Mouse (Mus musculus): Measurements from ENCODE around the gene Tmem151a. TPM values are rescaled to one million over a fixed set of nuclear protein-coding genes. Genes with fewer than 3 reads are reported as not detected.

Gene Tmem151a
- polyA plus RNA-seq, 1 experiment = not detected

- Histone ChIP-seq H3K4me3 (ENCODE audit: insufficient read depth, low read length) (no peak overlapping the region), H3K4me1 (ENCODE audit: control insufficient read depth, insufficient read depth, low read length) (peaks cover 11% of the 10 kb centered on the region)
- TF ChIP-seq CTCF (IDR thresholded peaks at IDR 0.05; ENCODE audit: low read depth, low read length) = no peak
- TF ChIP-seq POLR2A (IDR thresholded peaks at IDR 0.05; ENCODE audit: borderline replicate concordance, low read depth, low read length) = no peak
Observed at GRCm38 (mm10) chr19:5083961-5084833, 1.1 kb downstream of the Tmem151a start.

GRCm38 (mm10) chr19:5082596-5082995, 2.7 kb downstream of the Tmem151a start:
- no peak overlapping the region for H3K27ac ChIP-seq (ENCODE audit: insufficient read depth, low read depth, low read length)
- peaks cover 9% of the 10 kb centered on the region for H3K4me1 ChIP-seq (ENCODE audit: control insufficient read depth, insufficient read depth, low read length)
- no peak for TF ChIP-seq CTCF (IDR thresholded peaks at IDR 0.05; ENCODE audit: low read depth, low read length)
- TF ChIP-seq POLR2A (IDR thresholded peaks at IDR 0.05; ENCODE audit: borderline replicate concordance, low read depth, low read length) = no peak
- no peak overlapping the region for H3K4me3 ChIP-seq (ENCODE audit: insufficient read depth, low read length)

More at GRCm38 (mm10) chr19:5083961-5084833, 1.1 kb downstream of the Tmem151a start:
- no peak overlapping the region for H3K27ac ChIP-seq (ENCODE audit: insufficient read depth, low read depth, low read length)

GRCm38 (mm10) chr19:5082005-5082404, 3.3 kb downstream of the Tmem151a start:
- TF ChIP-seq CTCF (IDR thresholded peaks at IDR 0.05; ENCODE audit: low read depth, low read length) = no peak
- TF ChIP-seq POLR2A (IDR thresholded peaks at IDR 0.05; ENCODE audit: borderline replicate concordance, low read depth, low read length) = no peak
- no peak overlapping the region for H3K4me3 ChIP-seq (ENCODE audit: insufficient read depth, low read length)
- H3K4me1 ChIP-seq (ENCODE audit: control insufficient read depth, insufficient read depth, low read length) = peaks cover 4% of the 10 kb centered on the region; the same call in 1 of the 2 replicates
- no peak overlapping the region for H3K27ac ChIP-seq (ENCODE audit: insufficient read depth, low read depth, low read length)

- no peak for TF ChIP-seq CTCF (IDR thresholded peaks at IDR 0.05; ENCODE audit: low read depth, low read length)
- no peak for TF ChIP-seq POLR2A (IDR thresholded peaks at IDR 0.05; ENCODE audit: borderline replicate concordance, low read depth, low read length)
Observed at GRCm38 (mm10) chr19:5079279-5079678, 6.1 kb downstream of the Tmem151a start.

GRCm38 (mm10) chr19:5073518-5073917, 11.8 kb downstream of the Tmem151a start:
- Histone ChIP-seq H3K27ac (ENCODE audit: insufficient read depth, low read depth, low read length) (no peak overlapping the region), H3K4me1 (ENCODE audit: control insufficient read depth, insufficient read depth, low read length) (peaks cover 16% of the 10 kb centered on the region; the same call in 1 of the 2 replicates), H3K4me3 (ENCODE audit: insufficient read depth, low read length) (no peak overlapping the region)
- TF ChIP-seq CTCF (IDR thresholded peaks at IDR 0.05; ENCODE audit: low read depth, low read length) (no peak), POLR2A (IDR thresholded peaks at IDR 0.05; ENCODE audit: borderline replicate concordance, low read depth, low read length) (no peak)

More at GRCm38 (mm10) chr19:5079279-5079678, 6.1 kb downstream of the Tmem151a start:
- peaks cover 6% of the 10 kb centered on the region; the same call in 1 of the 2 replicates for H3K4me1 ChIP-seq (ENCODE audit: control insufficient read depth, insufficient read depth, low read length)
- H3K27ac ChIP-seq (ENCODE audit: insufficient read depth, low read depth, low read length) = no peak overlapping the region
- H3K4me3 ChIP-seq (ENCODE audit: insufficient read depth, low read length) = no peak overlapping the region

- TF ChIP-seq POLR2A (IDR thresholded peaks at IDR 0.05; ENCODE audit: borderline replicate concordance, low read depth, low read length) (no peak), CTCF (IDR thresholded peaks at IDR 0.05; ENCODE audit: low read depth, low read length) (peak; percentile 64)
- no peak overlapping the region for H3K27ac ChIP-seq (ENCODE audit: insufficient read depth, low read depth, low read length)
- H3K4me3 ChIP-seq (ENCODE audit: insufficient read depth, low read length) = peak overlapping the region; percentile 64
- peaks cover 16% of the 10 kb centered on the region; the same call in 1 of the 2 replicates for H3K4me1 ChIP-seq (ENCODE audit: control insufficient read depth, insufficient read depth, low read length)
Observed at GRCm38 (mm10) chr19:5073028-5073427, 12.3 kb downstream of the Tmem151a start.

GRCm38 (mm10) chr19:5072389-5073019, 12.8 kb downstream of the Tmem151a start:
- TF ChIP-seq CTCF (IDR thresholded peaks at IDR 0.05; ENCODE audit: low read depth, low read length) (no peak), POLR2A (IDR thresholded peaks at IDR 0.05; ENCODE audit: borderline replicate concordance, low read depth, low read length) (no peak)
- Histone ChIP-seq H3K27ac (ENCODE audit: insufficient read depth, low read depth, low read length) (no peak overlapping the region), H3K4me3 (ENCODE audit: insufficient read depth, low read length) (peak overlapping the region; percentile 64), H3K4me1 (ENCODE audit: control insufficient read depth, insufficient read depth, low read length) (peaks cover 16% of the 10 kb centered on the region; the same call in 1 of the 2 replicates)

GRCm38 (mm10) chr19:5071545-5072369, 13.6 kb downstream of the Tmem151a start:
- Histone ChIP-seq H3K4me1 (ENCODE audit: control insufficient read depth, insufficient read depth, low read length) (peaks cover 16% of the 10 kb centered on the region; the same call in 1 of the 2 replicates), H3K4me3 (ENCODE audit: insufficient read depth, low read length) (peak overlapping the region; percentile 64), H3K27ac (ENCODE audit: insufficient read depth, low read depth, low read length) (no peak overlapping the region)
- TF ChIP-seq CTCF (IDR thresholded peaks at IDR 0.05; ENCODE audit: low read depth, low read length) = no peak
- TF ChIP-seq POLR2A (IDR thresholded peaks at IDR 0.05; ENCODE audit: borderline replicate concordance, low read depth, low read length) = no peak

- Histone ChIP-seq H3K4me3 (ENCODE audit: insufficient read depth, low read length) (no peak overlapping the region), H3K4me1 (ENCODE audit: control insufficient read depth, insufficient read depth, low read length) (peaks cover 16% of the 10 kb centered on the region; the same call in 1 of the 2 replicates), H3K27ac (ENCODE audit: insufficient read depth, low read depth, low read length) (no peak overlapping the region)
- TF ChIP-seq CTCF (IDR thresholded peaks at IDR 0.05; ENCODE audit: low read depth, low read length) (no peak), POLR2A (IDR thresholded peaks at IDR 0.05; ENCODE audit: borderline replicate concordance, low read depth, low read length) (no peak)
Observed at GRCm38 (mm10) chr19:5071077-5071476, 14.3 kb downstream of the Tmem151a start.
